Mouse (Mus musculus) testis, adult 2 months (tissue): ENCODE data around the gene Tnik.

Experiments
- CTCF ChIP-seq: fragments of 200-500 bp; IDR thresholded peaks from 2 replicates; pipeline ENCODE4 v1.5.1; 2012; ENCODE audit warnings: low read depth, mild to moderate bottlenecking, inconsistent platforms, low read length, moderate library complexity; ENCODE audit not compliant: control insufficient read depth, insufficient read depth, insufficient replicate concordance
- POLR2A ChIP-seq: fragments of 200-500 bp; IDR thresholded peaks from 2 replicates; pipeline ENCODE4 v1.6.1; 2012; ENCODE audit warnings: low read depth, mild to moderate bottlenecking, inconsistent platforms, low read length, moderate library complexity; ENCODE audit not compliant: control insufficient read depth

DNA sequence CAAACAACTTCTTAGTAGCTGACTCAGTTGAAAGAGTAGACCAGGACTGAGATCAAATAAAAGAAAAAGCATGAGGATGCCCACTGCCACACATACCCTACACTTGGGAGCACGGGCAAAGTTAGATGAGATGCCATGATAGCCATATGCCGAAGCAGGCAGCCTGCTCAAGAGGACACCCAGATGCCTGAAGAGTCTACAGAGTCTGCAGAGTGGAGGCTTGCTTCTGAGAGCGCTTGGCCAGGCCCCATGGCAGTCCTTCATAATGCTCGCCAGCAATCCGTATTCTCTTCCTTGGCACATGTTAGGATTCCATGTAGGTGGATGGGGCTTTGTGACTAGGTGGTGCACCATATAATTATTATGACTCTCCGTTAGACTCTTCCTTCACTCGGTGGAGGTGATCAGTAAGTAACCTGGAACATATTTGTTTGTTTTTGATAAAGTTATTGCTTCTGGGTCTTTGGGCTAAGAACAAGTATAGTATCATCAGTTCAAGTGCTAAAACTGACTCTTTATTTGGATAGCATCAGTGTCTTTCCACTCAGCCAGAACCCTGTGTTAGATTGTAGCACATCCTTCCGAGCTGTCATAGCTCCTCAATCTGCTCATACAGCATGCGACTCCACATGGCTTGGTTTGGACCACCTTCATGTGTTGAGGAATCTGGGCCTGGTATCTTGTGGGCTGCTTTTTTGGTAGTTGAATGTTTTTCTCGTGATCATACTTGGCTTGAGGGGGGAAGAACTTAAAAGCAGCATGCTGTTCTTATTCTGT, 122.4 kb downstream of the Tnik start:
- TF ChIP-seq CTCF (no peak), POLR2A (no peak)
